Mouse (Mus musculus) olfactory bulb, adult 2 months (tissue): ENCODE results near the gene Mat1a. TPM values are rescaled to one million over a fixed set of nuclear protein-coding genes. Genes with fewer than 3 reads are reported as not detected.

ENCODE experiments used
- H3K27ac ChIP-seq: fragments of 200-500 bp; 2 replicates; pipeline ENCODE4 v1.5.1; 2012; ENCODE audit warnings: low read depth, low read length; ENCODE audit not compliant: insufficient read depth
- H3K4me1 ChIP-seq: fragments of 200-500 bp; 2 replicates; pipeline ENCODE4 v1.6.1; 2012; ENCODE audit warnings: low read length; ENCODE audit not compliant: control insufficient read depth, insufficient read depth
- H3K4me3 ChIP-seq: fragments of 200-500 bp; 2 replicates; pipeline ENCODE4 v1.5.1; 2012; ENCODE audit warnings: mild to moderate bottlenecking, low read depth, low read length, moderate library complexity; ENCODE audit not compliant: insufficient read depth
- CTCF ChIP-seq: fragments of 200-500 bp; IDR thresholded peaks from 2 replicates; pipeline ENCODE4 v1.5.1; 2012; ENCODE audit warnings: low read depth, mild to moderate bottlenecking, low read length, moderate library complexity; ENCODE audit not compliant: insufficient read depth
- POLR2A ChIP-seq: fragments of 200-500 bp; IDR thresholded peaks from 2 replicates; pipeline ENCODE4 v1.6.1; 2012; ENCODE audit warnings: mild to moderate bottlenecking, low read depth, low read length, moderate library complexity; ENCODE audit not compliant: insufficient read depth
- WGBS: fragments of 180-500 bp; shearing (Covaris S2); methylation state at CpG from one replicate; pipeline ENCODE4 v1.1.7; 2018; 5-methylcytosine and 5-hydroxymethylcytosine counted together
- polyA plus RNA-seq: library from polyadenylated mRNA; stranded (reverse); fragments of >200 nt; gene quantifications from 2 replicates; pipeline ENCODE4 v1.2.4, GENCODE M21; 2012; ENCODE audit warnings: low replicate concordance; ENCODE audit not compliant: missing spikeins, insufficient read depth, insufficient read length

Gene Mat1a
- polyA plus RNA-seq, 1 experiment, result not detected

- H3K27ac ChIP-seq, result no peak within 1 kb of the TSS
- no peaks in the 10 kb centered on the region for H3K4me1 ChIP-seq
- no peak within 1 kb of the TSS for H3K4me3 ChIP-seq
- WGBS, result 88% methylated on average over 7 of the region's 7 CpGs
- TF ChIP-seq POLR2A (no peak), CTCF (no peak)
These were observed 46.5 kb downstream of the Mat1a start, which contains the start of gene Mbl1 for GRCm38 (mm10) chr14:41151220-41151898. Gene Mbl1 (plus strand): TSS chr14:41151458.

GRCm38 (mm10) chr14:41160076-41160475 is 55.2 kb downstream of the Mat1a start:
- H3K4me1 ChIP-seq, result no peaks in the 10 kb centered on the region
- no peak overlapping the region for H3K27ac ChIP-seq
- 74% methylated on average over 4 of the region's 4 CpGs for WGBS
- TF ChIP-seq CTCF (no peak), POLR2A (no peak)
- no peak overlapping the region for H3K4me3 ChIP-seq

- WGBS, result 47% methylated on average over 1 of the region's 1 CpGs
- Histone ChIP-seq H3K4me1 (no peaks in the 10 kb centered on the region), H3K4me3 (no peak overlapping the region), H3K27ac (no peak overlapping the region)
- TF ChIP-seq POLR2A, result no peak
- TF ChIP-seq CTCF, result no peak
These were observed 55.9 kb downstream of the Mat1a start for GRCm38 (mm10) chr14:41160743-41161142.

GRCm38 (mm10) chr14:41162663-41163062 is 57.8 kb downstream of the Mat1a start:
- H3K4me1 ChIP-seq, result no peaks in the 10 kb centered on the region
- WGBS, result 17% methylated on average over 2 of the region's 2 CpGs
- TF ChIP-seq CTCF (peak; percentile 45; the same call in 1 of the 2 replicates), POLR2A (no peak)
- no peak overlapping the region for H3K27ac ChIP-seq
- no peak overlapping the region for H3K4me3 ChIP-seq

- 40% methylated on average over 5 of the region's 5 CpGs for WGBS
- no peaks in the 10 kb centered on the region for H3K4me1 ChIP-seq
- H3K27ac ChIP-seq, result no peak overlapping the region
- no peak for TF ChIP-seq POLR2A
- no peak for TF ChIP-seq CTCF
- no peak overlapping the region for H3K4me3 ChIP-seq
These were observed 62.4 kb downstream of the Mat1a start for GRCm38 (mm10) chr14:41167278-41167677.

- TF ChIP-seq CTCF, result no peak
- no peak for TF ChIP-seq POLR2A
- Histone ChIP-seq H3K4me1 (no peaks in the 10 kb centered on the region), H3K4me3 (no peak overlapping the region), H3K27ac (no peak overlapping the region)
- WGBS, result 91% methylated on average over 1 of the region's 1 CpGs
These were observed 63.7 kb downstream of the Mat1a start for GRCm38 (mm10) chr14:41168567-41168966.

GRCm38 (mm10) chr14:41170514-41170913 is 65.7 kb downstream of the Mat1a start:
- 85% methylated on average over 2 of the region's 2 CpGs for WGBS
- H3K27ac ChIP-seq, result no peak overlapping the region
- TF ChIP-seq POLR2A (no peak), CTCF (no peak)
- H3K4me3 ChIP-seq, result no peak overlapping the region
- no peaks in the 10 kb centered on the region for H3K4me1 ChIP-seq

Other genes starting within 250 kb of the Mat1a start
- not detected in 2 replicates for gene Sh2d4b, start 211.8 kb upstream of the Mat1a start, polyA plus RNA-seq
- not detected in 2 replicates for gene Tspan14, start 138.2 kb upstream of the Mat1a start, polyA plus RNA-seq
- gene Fam213a, start 91.2 kb upstream of the Mat1a start, polyA plus RNA-seq, result not detected in 2 replicates
- not detected in 2 replicates for gene Dydc2, start 35.8 kb upstream of the Mat1a start, polyA plus RNA-seq
- gene Dydc1, start 32.1 kb upstream of the Mat1a start, polyA plus RNA-seq, result not detected in 2 replicates
- gene Sftpa1, start 26.7 kb downstream of the Mat1a start, polyA plus RNA-seq, result not detected in 2 replicates
- gene Mbl1, start 46.4 kb downstream of the Mat1a start, polyA plus RNA-seq, result not detected in 2 replicates
- gene Sftpd, start 80.1 kb downstream of the Mat1a start, polyA plus RNA-seq, result not detected in 2 replicates
- gene Gm2832, start 173.8 kb downstream of the Mat1a start, polyA plus RNA-seq, result not detected in 2 replicates
- not detected in 2 replicates for gene Gm5798, start 243.6 kb downstream of the Mat1a start, polyA plus RNA-seq